Mouse (Mus musculus): ENCODE measurements around the gene Sp3. TPM values are rescaled to one million over a fixed set of nuclear protein-coding genes. Genes with fewer than 3 reads are reported as not detected.
"Not testable (repeated sequence)": the region's sequence is repeated elsewhere in the genome, so short reads cannot be mapped to it uniquely, and the experiment has no call there.

The Sp3 gene
- polyA plus RNA-seq, 1 experiment from 2014 or later, result 50.8 TPM

GRCm38 (mm10) chr2:72915245-72915930, 64.9 kb downstream of the Sp3 start:
- ATAC-seq (ENCODE audit: insufficient read depth, low FRiP score), result no peak
- Histone ChIP-seq H3K4me2 (ENCODE audit: low read depth, low read length) (no peak overlapping the region), H3K36me3 (ENCODE audit: control insufficient read depth, insufficient read depth, low read length) (no peaks in the 10 kb centered on the region), H3K4me3 (replicated peaks; ENCODE audit: low read length) (no peak overlapping the region), H3K27me3 (ENCODE audit: control insufficient read depth, insufficient read depth, low read length) (no peaks in the 10 kb centered on the region), H3K9me3 (replicated peaks; ENCODE audit: control insufficient read depth, low read length) (no peaks in the 10 kb centered on the region), H3K9ac (ENCODE audit: low read length) (no peak overlapping the region), H3K4me1 (ENCODE audit: control insufficient read depth, insufficient read depth, low read length) (no peaks in the 10 kb centered on the region), H3K27ac (ENCODE audit: low read length) (no peak overlapping the region)
- WGBS, result 77% methylated on average over 7 of the region's 7 CpGs

DNA sequence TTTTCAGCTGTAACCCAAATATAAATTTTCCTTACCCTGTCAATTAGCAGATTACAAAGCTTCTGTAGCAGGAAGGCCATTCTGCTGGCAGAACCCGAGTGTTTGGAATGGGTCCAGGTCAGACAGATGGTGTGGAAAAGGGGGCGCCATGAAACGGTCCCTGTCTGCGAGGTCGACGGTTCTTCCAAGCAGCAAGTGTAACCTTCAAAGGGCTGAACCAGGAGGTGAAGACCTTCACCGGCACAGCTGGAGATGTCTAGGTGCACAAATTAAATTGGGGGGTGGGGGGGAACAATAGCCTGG, 66.8 kb downstream of the Sp3 start:
- Histone ChIP-seq H3K9me3 (replicated peaks; ENCODE audit: control insufficient read depth, low read length) (no peaks in the 10 kb centered on the region), H3K9ac (ENCODE audit: low read length) (no peak overlapping the region), H3K4me1 (ENCODE audit: control insufficient read depth, insufficient read depth, low read length) (no peaks in the 10 kb centered on the region), H3K4me2 (ENCODE audit: low read depth, low read length) (no peak overlapping the region), H3K27me3 (ENCODE audit: control insufficient read depth, insufficient read depth, low read length) (no peaks in the 10 kb centered on the region), H3K4me3 (replicated peaks; ENCODE audit: low read length) (no peak overlapping the region), H3K27ac (ENCODE audit: low read length) (no peak overlapping the region), H3K36me3 (ENCODE audit: control insufficient read depth, insufficient read depth, low read length) (no peaks in the 10 kb centered on the region)
- 75% methylated on average over 7 of the region's 7 CpGs for WGBS
- no peak for ATAC-seq (ENCODE audit: insufficient read depth, low FRiP score)

- Histone ChIP-seq H3K9me3 (replicated peaks; ENCODE audit: control insufficient read depth, low read length) (no peaks in the 10 kb centered on the region), H3K4me3 (replicated peaks; ENCODE audit: low read length) (no peak overlapping the region), H3K27me3 (ENCODE audit: control insufficient read depth, insufficient read depth, low read length) (no peaks in the 10 kb centered on the region), H3K27ac (ENCODE audit: low read length) (no peak overlapping the region), H3K4me2 (ENCODE audit: low read depth, low read length) (no peak overlapping the region), H3K4me1 (ENCODE audit: control insufficient read depth, insufficient read depth, low read length) (no peaks in the 10 kb centered on the region), H3K36me3 (ENCODE audit: control insufficient read depth, insufficient read depth, low read length) (no peaks in the 10 kb centered on the region), H3K9ac (ENCODE audit: low read length) (no peak overlapping the region)
- no peak for ATAC-seq (ENCODE audit: insufficient read depth, low FRiP score)
- 88% methylated on average over 11 of the region's 11 CpGs for WGBS
These were observed 67.4 kb downstream of the Sp3 start for GRCm38 (mm10) chr2:72912708-72913457.

DNA sequence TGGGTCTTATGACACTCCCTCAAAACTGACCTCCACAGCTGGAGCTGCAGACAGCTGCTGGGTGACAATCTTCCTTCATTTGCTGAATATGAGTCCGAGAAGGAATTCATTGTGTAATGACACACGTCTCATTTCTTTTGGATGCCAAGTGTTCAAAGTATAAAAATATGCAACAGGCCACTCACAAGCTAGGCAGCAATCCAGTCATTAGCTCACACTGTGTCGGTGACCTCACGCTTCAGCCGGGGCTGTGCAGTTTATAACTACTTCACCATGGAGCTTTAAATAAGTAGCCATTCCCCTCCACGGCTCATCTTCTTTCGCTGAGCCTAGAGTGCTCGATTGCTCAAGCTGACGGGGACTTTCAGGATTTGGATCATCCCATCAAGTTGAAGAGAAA, 68.7 kb downstream of the Sp3 start:
- Histone ChIP-seq H3K27me3 (ENCODE audit: control insufficient read depth, insufficient read depth, low read length) (no peaks in the 10 kb centered on the region), H3K36me3 (ENCODE audit: control insufficient read depth, insufficient read depth, low read length) (no peaks in the 10 kb centered on the region), H3K27ac (ENCODE audit: low read length) (no peak overlapping the region), H3K9ac (ENCODE audit: low read length) (no peak overlapping the region), H3K4me1 (ENCODE audit: control insufficient read depth, insufficient read depth, low read length) (no peaks in the 10 kb centered on the region), H3K4me3 (replicated peaks; ENCODE audit: low read length) (no peak overlapping the region), H3K4me2 (ENCODE audit: low read depth, low read length) (no peak overlapping the region), H3K9me3 (replicated peaks; ENCODE audit: control insufficient read depth, low read length) (no peaks in the 10 kb centered on the region)
- WGBS, result 83% methylated on average over 9 of the region's 9 CpGs
- no peak for ATAC-seq (ENCODE audit: insufficient read depth, low FRiP score)

- no peak overlapping the region for H3K27ac ChIP-seq (ENCODE audit: low read length)
- H3K9me3 ChIP-seq (replicated peaks; ENCODE audit: control insufficient read depth, low read length), result no peaks in the 10 kb centered on the region
- H3K4me3 ChIP-seq (replicated peaks; ENCODE audit: low read length), result no peak overlapping the region
- WGBS, result 77% methylated on average over 4 of the region's 4 CpGs
- H3K27me3 ChIP-seq (ENCODE audit: control insufficient read depth, insufficient read depth, low read length), result no peaks in the 10 kb centered on the region
- no peaks in the 10 kb centered on the region for H3K36me3 ChIP-seq (ENCODE audit: control insufficient read depth, insufficient read depth, low read length)
- H3K4me1 ChIP-seq (ENCODE audit: control insufficient read depth, insufficient read depth, low read length), result no peaks in the 10 kb centered on the region
- H3K4me2 ChIP-seq (ENCODE audit: low read depth, low read length), result no peak overlapping the region
- no peak for ATAC-seq (ENCODE audit: insufficient read depth, low FRiP score)
- H3K9ac ChIP-seq (ENCODE audit: low read length), result no peak overlapping the region
These were observed 71.2 kb downstream of the Sp3 start for GRCm38 (mm10) chr2:72909046-72909445.

- Histone ChIP-seq H3K27me3 (ENCODE audit: control insufficient read depth, insufficient read depth, low read length) (no peaks in the 10 kb centered on the region), H3K4me3 (replicated peaks; ENCODE audit: low read length) (no peak overlapping the region), H3K27ac (ENCODE audit: low read length) (no peak overlapping the region), H3K4me2 (ENCODE audit: low read depth, low read length) (no peak overlapping the region), H3K9me3 (replicated peaks; ENCODE audit: control insufficient read depth, low read length) (no peaks in the 10 kb centered on the region), H3K9ac (ENCODE audit: low read length) (no peak overlapping the region), H3K4me1 (ENCODE audit: control insufficient read depth, insufficient read depth, low read length) (no peaks in the 10 kb centered on the region), H3K36me3 (ENCODE audit: control insufficient read depth, insufficient read depth, low read length) (no peaks in the 10 kb centered on the region)
- 56% methylated on average over 20 of the region's 20 CpGs for WGBS
- peak; percentile 58; the same call in 1 of the 2 replicates for ATAC-seq (ENCODE audit: insufficient read depth, low FRiP score)
These were observed 71.9 kb downstream of the Sp3 start for GRCm38 (mm10) chr2:72908191-72908910.

DNA sequence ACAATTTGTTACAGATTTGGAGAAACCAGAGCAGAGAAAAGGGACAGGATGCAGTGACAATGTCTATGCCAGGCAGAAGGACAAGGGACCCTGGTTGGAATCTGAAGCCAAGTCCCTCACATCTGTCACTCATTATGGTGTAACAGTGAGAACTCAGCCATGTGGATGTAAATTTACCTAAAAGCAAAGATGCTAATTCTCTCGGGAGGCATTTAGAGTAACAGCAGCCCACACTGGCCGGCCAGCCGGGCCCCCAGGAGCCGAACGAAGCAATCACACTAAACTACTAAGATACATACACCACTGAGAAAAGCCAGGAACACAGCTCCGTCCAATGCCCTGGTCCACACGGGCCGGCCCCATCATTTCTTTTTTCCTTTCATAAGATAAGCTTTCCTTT, 73.5 kb downstream of the Sp3 start:
- WGBS, result 75% methylated on average over 8 of the region's 8 CpGs
- no peak overlapping the region for H3K4me3 ChIP-seq (replicated peaks; ENCODE audit: low read length)
- H3K9me3 ChIP-seq (replicated peaks; ENCODE audit: control insufficient read depth, low read length), result no peaks in the 10 kb centered on the region
- no peak for ATAC-seq (ENCODE audit: insufficient read depth, low FRiP score)
- no peaks in the 10 kb centered on the region for H3K4me1 ChIP-seq (ENCODE audit: control insufficient read depth, insufficient read depth, low read length)
- H3K4me2 ChIP-seq (ENCODE audit: low read depth, low read length), result no peak overlapping the region
- no peaks in the 10 kb centered on the region for H3K36me3 ChIP-seq (ENCODE audit: control insufficient read depth, insufficient read depth, low read length)
- H3K9ac ChIP-seq (ENCODE audit: low read length), result no peak overlapping the region
- H3K27me3 ChIP-seq (ENCODE audit: control insufficient read depth, insufficient read depth, low read length), result no peaks in the 10 kb centered on the region
- H3K27ac ChIP-seq (ENCODE audit: low read length), result no peak overlapping the region

GRCm38 (mm10) chr2:72902816-72903680, 77.2 kb downstream of the Sp3 start:
- H3K4me1 ChIP-seq (ENCODE audit: control insufficient read depth, insufficient read depth, low read length); H3K4me2 ChIP-seq (ENCODE audit: low read depth, low read length); H3K9me3 ChIP-seq (replicated peaks; ENCODE audit: control insufficient read depth, low read length); H3K9ac ChIP-seq (ENCODE audit: low read length); H3K4me3 ChIP-seq (replicated peaks; ENCODE audit: low read length); H3K27ac ChIP-seq (ENCODE audit: low read length); ATAC-seq (ENCODE audit: insufficient read depth, low FRiP score); H3K27me3 ChIP-seq (ENCODE audit: control insufficient read depth, insufficient read depth, low read length); H3K36me3 ChIP-seq (ENCODE audit: control insufficient read depth, insufficient read depth, low read length): not testable (repeated sequence)
- 87% methylated on average over 16 of the region's 16 CpGs for WGBS

Measured in stomach, embryonic 16.5 days (tissue).